Mouse (Mus musculus): ENCODE measurements around the gene Dmgdh. TPM values are rescaled to one million over a fixed set of nuclear protein-coding genes. Genes with fewer than 3 reads are reported as not detected.

The Dmgdh gene
- not detected in 2 replicates for polyA plus RNA-seq (2012)

DNA sequence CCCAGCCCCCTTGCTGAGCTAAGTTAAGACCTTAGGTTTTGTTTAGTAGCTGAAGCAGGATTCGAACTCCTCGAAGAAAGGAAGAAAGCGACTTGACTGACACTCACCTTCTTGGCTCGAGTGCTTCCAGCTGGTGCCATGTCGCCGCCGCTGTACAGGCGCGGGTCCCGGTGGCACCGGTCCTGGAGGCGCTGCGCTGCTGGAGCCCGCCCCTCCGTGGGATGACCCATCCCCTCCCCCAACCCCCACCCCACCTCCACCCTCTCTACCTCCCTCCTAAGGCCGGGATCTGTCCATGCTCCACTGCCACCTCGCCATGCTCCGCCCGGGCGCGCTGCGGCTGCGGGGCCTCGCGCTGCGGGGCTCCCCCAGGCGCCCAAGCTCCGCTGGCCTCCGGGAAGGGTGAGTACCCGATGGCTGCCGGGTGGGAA, at the start of gene Dmgdh, which contains the start of gene Bhmt2:
TSS of gene Dmgdh (plus strand) at position 303 of the 431 bp plus-strand sequence.
TSS of gene Bhmt2 (minus strand) at position 172 of the 431 bp plus-strand sequence.
- no peak for TF ChIP-seq GATA1 (IDR thresholded peaks at IDR 0.05; ENCODE audit: low read length)

DNA sequence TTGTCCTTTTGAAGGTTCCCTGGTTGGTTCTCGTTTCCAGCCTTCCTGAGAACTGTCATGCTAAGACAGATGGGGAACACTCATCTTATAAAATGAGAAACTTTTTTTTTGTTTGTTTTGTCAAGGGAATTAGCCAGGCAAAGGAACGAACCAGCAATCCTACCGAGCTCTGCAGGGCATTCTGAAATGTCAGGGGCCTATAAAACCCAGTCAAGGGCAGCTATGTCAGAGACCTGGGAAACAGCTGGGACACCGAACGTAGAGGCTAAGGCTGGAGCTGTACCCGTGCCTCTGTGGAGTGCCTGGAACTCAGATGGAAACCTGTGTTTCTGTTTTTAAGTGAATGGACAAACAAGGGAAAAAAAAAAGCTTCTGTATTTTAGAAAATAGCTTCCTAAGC, 45.4 kb upstream of the Dmgdh start:
- no peak for TF ChIP-seq GATA1 (IDR thresholded peaks at IDR 0.05; ENCODE audit: low read length)

DNA sequence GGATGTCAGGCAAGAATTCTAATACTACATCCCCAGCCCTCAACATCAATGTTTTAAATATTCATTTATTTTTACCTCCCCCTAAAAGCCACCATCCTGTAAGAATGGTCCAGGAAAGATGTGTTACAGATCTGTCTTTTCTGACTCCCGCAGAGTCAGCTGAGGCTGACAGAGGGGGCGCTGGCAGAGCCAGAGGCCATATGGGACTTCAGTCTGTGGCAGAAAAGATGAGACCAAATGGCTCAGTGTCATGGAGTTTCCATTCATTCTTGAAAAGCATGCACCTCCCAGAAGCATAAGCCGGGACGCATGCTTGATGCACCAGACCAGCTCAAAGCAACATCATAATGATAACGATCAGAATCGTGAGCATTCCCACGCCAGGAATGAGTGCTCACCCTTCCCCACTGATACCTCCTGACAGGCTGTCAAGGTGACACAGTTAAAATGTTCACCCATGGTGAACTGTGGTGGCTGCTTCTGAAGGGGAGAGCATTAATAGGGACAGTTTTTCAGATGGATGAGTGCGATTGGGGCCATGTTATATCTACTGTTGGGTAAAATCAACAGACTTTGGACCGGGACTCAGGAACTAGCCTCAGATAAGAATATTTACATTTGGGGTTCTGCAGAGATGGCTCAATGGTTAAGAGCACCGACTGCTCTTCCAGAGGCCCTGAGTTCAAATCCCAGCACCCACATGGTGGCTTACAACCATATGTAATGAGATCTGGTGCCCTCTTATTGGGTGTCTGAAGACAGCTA, 43.1 kb upstream of the Dmgdh start:
- TF ChIP-seq GATA1 (IDR thresholded peaks at IDR 0.05; ENCODE audit: low read length), result no peak

DNA sequence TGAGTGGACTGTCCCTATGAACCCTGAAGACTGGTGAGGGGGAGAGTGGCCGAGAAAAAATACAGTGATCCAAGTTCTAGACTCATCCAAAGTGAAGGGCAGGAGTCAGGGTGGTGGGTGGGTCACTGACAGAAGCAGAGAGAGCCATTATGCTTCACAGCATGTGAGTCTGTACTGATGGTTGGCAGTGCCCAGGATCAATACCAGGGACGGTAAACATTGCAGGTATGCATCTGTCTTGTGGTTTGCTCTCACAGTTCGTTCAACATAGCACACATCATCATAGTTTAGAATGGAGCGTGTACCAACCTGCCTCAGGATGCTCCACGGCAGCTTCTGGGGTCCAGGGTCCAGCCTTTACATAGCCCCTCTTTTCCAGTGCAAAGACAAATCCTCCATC, 41.3 kb upstream of the Dmgdh start:
- no peak for TF ChIP-seq GATA1 (IDR thresholded peaks at IDR 0.05; ENCODE audit: low read length)

DNA sequence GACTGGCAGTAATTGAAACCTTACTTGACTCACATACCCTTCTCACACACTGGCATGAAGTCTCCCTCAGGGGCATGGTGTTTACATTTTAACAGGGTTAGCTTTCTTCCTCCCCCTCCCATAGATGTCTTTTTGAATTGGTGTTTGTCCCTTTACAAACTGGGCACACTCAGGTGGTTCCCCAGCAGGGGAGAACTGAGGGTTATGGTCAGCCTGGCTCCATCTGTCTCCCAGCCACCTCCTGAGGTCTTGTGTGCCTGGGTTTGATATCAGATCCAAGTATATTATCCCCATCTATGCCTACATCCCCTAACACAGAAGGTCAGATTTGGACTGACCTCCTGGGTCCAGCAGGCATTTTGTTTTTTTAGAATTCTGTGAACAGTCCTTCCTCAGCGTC, 37.7 kb upstream of the Dmgdh start:
- no peak for TF ChIP-seq GATA1 (IDR thresholded peaks at IDR 0.05; ENCODE audit: low read length)

DNA sequence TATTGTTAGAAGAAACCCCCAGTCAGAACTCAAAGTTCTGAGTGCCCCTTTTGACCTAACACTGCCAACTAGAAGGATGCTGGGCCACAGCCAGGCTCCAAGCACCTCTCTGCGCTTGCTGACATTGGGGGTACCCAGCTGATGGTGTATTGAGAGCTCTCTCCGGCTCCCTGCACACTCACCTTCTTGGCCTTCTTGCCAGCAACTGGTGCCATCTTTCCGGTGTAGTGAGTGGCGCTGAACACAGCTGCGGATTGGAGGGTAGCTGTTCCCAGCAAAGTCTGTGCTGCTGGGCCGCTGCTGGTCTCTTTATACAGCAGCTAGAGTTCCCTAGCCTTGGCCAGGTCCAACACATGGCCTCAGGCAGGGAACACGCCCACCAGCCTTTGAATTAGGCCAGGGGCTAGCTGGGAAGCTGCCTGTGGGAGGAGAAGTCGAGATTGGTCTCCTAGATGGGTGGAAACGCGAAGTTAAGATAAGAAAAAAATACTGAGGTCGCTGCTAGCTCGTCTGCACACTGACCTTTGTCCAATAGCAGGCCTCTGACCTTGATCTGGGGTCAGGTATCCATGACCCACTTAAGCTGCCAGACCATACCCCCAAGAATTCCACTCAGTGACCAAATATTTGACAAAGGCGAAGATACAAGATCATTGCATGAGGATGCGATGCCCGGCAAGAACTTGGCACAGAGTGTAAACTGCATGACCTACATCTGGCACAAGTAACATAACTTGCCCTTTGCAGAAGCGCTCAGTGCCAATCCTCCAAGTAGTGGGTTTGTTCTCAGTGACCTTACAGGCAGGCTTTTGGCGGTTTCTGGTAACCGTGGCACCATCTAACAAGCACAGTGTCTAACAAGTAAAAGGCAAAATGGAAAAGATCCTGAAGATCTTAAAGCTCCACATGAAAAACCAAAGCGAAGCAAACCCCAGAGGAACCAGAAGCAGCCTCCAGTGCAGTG, 36.7 kb upstream of the Dmgdh start, which contains the start of gene Bhmt:
TSS of gene Bhmt (minus strand) at position 680 of the 964 bp plus-strand sequence.
- no peak for TF ChIP-seq GATA1 (IDR thresholded peaks at IDR 0.05; ENCODE audit: low read length)

DNA sequence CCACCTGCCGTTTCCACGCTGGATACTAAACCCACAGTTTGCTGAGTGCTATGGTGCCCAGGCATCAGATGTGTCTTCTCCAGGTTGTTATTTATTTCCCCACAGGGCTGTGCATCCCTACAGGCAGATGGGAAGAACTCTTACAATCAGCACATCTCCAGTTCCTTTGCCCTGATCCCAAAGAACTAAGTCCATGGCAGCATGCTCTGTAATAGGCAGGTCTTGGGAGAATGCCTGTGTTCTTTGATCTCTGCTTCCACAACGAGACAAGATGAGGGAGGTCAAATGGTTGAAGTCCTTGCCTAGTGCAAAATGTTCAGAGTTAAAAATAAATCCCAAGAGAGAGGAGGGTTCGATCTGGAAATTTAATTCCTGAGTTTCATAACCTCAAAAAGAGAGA, 34.6 kb upstream of the Dmgdh start:
- no peak for TF ChIP-seq GATA1 (IDR thresholded peaks at IDR 0.05; ENCODE audit: low read length)

DNA sequence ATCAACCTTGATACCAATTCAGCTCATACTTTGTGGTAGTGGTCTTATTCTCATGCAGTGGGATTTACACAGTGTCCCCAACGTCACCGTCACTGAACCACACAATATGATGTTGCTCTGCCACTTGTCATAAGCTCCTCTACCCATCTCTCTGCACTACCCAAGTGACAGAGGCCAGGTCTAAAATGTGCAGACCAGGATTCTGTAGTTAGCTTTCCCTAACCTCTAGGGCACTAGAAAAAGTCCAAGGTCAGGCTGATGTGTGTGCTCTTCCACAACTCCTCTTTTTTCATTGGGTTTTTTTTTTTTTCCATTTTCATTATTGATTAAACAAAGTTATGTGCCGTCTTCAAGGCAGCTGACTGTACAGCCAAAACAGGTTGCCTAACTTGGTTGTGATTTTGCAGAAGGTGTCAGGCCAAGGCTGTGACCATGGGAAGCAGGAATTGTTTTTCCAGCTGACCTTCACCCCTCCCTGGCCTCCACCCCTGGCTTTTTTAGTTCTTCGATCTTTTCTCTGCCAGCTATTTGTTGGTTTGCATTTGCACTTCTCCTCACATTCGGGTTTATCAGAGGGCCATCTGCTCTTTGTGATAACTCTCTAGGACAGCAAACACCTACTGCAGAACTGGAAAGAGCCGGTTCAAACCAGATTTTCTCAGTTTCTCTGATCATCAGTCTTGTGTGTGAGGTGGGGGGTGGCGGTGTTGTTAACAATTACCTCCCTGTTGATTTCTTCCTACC, 25.7 kb upstream of the Dmgdh start:
- TF ChIP-seq GATA1 (IDR thresholded peaks at IDR 0.05; ENCODE audit: low read length), result no peak

DNA sequence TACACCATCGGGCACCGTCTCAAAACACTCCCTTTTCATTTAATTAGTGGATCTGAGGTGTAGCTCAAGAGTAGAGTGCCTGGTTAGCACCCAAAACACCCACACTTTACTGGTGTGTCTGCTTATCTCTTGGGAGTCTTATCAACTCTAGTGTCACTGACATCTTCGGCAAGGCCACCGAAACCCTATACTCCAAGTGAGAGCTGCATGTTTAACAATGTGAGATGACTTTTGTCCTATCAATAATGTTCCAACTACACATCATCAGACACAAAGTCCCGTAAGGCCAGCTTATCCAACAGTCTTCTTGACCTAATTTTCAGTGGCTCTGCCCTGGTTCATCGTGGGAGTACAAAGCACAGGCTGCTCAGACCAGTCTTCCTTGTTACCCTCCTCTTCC, 20.9 kb upstream of the Dmgdh start:
- no peak for TF ChIP-seq GATA1 (IDR thresholded peaks at IDR 0.05; ENCODE audit: low read length)

DNA sequence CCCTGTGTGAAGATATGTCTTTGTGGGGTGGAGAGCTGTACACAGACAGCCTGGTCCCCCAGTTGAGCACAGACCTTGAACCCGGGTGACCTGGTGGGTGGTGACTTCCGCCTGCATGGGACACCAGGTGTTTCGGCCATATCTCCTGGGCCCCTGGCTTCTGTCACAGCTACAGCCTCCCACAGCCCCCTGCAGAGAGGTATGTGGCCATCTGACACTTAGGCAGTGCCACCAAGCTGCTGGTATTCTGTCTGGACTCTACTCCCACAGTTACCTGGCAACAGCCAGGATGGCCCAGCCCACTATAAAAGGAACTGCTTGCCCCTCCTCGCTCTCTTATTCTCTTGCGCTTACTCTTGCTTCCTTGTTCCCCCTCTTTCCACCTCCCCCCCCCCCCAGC, 16.3 kb upstream of the Dmgdh start:
- no peak for TF ChIP-seq GATA1 (IDR thresholded peaks at IDR 0.05; ENCODE audit: low read length)

DNA sequence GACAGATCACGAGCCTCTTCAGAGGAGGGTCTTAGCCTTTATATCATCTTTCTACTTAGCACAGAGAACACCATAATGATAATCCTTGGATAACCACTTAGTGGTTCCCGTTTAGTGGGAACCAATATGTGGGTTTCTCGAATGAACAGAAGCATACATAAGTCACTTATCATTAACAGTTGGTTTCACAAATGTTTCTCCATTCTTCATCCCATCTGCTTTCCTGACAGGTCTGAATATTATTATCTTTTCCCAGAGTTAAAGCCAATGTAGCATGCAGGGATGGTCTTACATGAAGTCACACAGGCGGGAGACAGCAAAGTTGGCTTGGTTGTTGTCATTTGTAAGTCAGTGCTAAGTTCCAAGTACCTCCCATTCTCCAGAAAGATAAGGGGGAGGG, 6.6 kb upstream of the Dmgdh start:
- TF ChIP-seq GATA1 (IDR thresholded peaks at IDR 0.05; ENCODE audit: low read length), result no peak

DNA sequence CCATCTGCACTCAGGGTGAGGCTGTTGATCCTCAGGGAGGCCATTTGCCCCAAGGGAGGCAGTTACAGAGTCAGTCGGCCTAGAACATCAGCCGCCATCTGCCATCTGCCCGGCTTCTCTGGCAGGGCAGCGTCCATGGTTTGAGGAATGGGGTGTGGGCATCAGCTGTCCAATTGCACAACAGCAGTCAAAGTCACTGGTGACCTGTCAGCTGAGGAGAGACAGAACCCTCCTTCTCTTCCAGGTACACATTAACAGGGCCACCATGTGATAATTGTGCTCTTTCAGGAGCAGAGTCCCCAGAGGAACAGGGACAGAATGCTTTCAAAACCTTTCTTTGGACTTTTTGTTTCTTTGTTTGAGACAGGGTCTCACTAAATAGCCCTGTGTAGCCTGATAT, 1.9 kb upstream of the Dmgdh start:
- no peak for TF ChIP-seq GATA1 (IDR thresholded peaks at IDR 0.05; ENCODE audit: low read length)

DNA sequence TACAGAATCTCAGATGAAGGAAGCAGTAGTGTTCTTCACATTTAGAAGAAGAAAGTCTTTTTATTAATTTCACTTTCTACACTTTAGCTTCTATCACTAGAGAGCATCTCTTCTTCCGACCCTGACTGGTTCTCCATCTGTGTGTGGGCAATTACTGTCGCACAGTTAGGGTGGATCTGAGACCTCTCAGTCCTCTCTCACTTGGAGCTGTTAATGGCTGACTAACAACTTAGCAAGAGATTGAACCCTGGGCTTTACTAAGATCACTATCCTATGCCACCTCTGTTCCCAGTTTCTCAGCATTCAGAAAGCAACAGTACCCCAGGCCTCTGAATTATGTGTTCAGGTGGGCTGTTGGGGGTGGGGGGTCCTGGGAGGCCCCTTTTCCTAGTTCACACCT, 937 bp upstream of the Dmgdh start:
- TF ChIP-seq GATA1 (IDR thresholded peaks at IDR 0.05; ENCODE audit: low read length), result no peak

DNA sequence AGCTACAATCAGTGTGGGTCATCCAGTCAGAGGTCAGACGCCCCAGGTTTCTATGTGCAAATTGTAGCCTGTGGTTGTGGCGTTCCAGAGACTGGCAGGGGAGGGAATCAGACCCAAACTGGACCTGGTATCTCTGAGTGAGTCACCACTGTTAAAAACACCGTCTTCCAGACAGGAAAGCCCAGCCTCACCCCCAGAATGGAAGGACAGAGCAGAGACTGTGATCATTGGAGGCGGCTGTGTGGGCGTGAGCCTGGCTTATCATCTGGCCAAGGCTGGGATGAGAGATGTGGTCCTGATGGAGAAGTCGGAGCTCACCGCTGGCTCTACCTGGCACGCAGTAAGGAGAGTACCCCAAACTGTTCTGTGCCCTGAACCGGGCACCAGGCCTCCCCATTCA, 2.6 kb downstream of the Dmgdh start:
- no peak for TF ChIP-seq GATA1 (IDR thresholded peaks at IDR 0.05; ENCODE audit: low read length)

DNA sequence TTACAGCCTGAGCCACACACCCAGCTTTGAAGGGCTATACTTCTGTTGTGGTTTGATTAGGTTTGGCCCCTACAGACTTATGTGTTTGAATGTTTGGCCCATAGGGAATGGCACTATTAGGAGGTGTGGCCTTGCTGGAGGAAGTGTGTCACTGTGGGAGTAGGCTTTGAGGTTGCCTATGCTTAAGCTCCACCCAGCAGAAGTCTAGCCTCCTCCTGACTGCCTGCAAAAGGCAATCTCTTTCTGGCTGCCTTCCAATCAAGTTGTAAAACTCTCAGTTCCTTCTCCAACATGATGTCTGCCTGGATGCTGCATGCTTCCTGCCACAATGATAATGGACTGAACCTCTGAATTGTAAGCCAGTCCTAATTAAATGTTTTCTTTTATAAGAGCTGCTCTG, 9.1 kb downstream of the Dmgdh start:
- TF ChIP-seq GATA1 (IDR thresholded peaks at IDR 0.05; ENCODE audit: low read length), result no peak

DNA sequence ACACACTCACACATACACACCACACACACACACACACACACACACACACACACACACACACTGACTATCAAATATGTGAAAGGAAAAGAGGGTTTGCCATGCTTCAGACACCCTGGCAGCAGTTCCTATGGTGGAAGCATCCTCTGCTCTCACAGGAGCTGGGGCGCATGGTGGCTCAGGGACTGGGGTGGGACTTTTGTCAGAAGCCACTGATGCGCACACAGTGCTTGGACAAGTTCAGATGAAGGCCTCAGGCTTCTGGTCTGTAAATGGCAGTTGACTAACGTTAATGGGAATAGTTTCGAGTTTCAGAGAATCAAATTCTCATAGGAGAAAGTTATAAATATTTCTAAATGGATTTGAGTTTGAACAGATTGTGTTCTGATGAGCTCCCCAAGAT, 11.0 kb downstream of the Dmgdh start:
- TF ChIP-seq GATA1 (IDR thresholded peaks at IDR 0.05; ENCODE audit: low read length), result no peak
